25 mouse cellular contexts compared by ENCODE assay signal in the genomic region with DNA sequence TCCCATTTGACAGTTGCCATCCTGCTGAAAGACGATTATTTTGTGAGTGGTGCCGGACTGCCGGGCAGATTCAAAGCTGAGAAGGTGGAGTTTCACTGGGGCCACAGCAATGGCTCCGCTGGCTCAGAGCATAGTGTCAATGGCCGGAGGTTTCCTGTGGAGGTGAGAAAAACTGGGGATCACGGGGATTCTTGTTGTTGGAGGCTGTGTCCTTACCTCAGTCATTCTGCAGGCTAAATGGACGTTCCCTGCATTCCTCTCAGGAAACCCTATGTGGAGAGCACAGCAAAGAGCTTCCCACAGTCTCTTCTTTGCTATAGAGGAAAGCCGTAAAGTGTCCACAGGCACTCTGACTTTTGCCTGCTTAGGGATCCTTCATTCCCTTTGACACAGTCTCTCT.
"Had no signal": no experiment of that assay in that cellular context is flagged by ENCODE, and none has a peak within 500 bp of the region (broad histone marks: within the 10 kb centered on the region; RNA-seq: fewer than 3 reads in every experiment).

No protein-coding gene starts in this region.

- ATAC-seq: hindbrain, postnatal 0 days; intestine, embryonic 16.5 days had no signal

- H3K36me3 ChIP-seq: heart, embryonic 10.5 days; heart, embryonic 12.5 days; hindbrain, embryonic 13.5 days; hindbrain, embryonic 15.5 days; limb, embryonic 10.5 days; limb, embryonic 12.5 days; liver, embryonic 13.5 days; liver, embryonic 15.5 days had no signal

- H3K9ac ChIP-seq: heart, embryonic 12.5 days; hindbrain, embryonic 13.5 days; hindbrain, embryonic 15.5 days; kidney, embryonic 15.5 days; limb, embryonic 12.5 days; liver, embryonic 13.5 days; liver, embryonic 15.5 days had no signal

- H3K4me2 ChIP-seq: heart, embryonic 12.5 days; hindbrain, embryonic 13.5 days; hindbrain, embryonic 15.5 days; kidney, embryonic 15.5 days; limb, embryonic 12.5 days; liver, embryonic 11.5 days; liver, embryonic 13.5 days; liver, embryonic 15.5 days had no signal

- H3K27me3 ChIP-seq: heart, embryonic 12.5 days; hindbrain, embryonic 15.5 days; kidney, embryonic 15.5 days; limb, embryonic 12.5 days; liver, embryonic 13.5 days; liver, embryonic 15.5 days had no signal

- H3K4me3 ChIP-seq: heart, embryonic 10.5 days; heart, embryonic 12.5 days; hindbrain, embryonic 13.5 days; hindbrain, embryonic 15.5 days; kidney, embryonic 15.5 days; layer of hippocampus, adult 2 months; left cerebral cortex, adult 2 months; limb, embryonic 10.5 days; limb, embryonic 12.5 days; liver, embryonic 13.5 days; liver, embryonic 15.5 days had no signal

- H3K4me1 ChIP-seq: liver, embryonic 13.5 days; liver, embryonic 15.5 days had no signal

- H3K9me3 ChIP-seq: heart, embryonic 10.5 days; heart, embryonic 12.5 days; hindbrain, embryonic 13.5 days; hindbrain, embryonic 15.5 days; kidney, embryonic 15.5 days; limb, embryonic 10.5 days; limb, embryonic 12.5 days; liver, embryonic 13.5 days; liver, embryonic 15.5 days had no signal

- DNase-seq: gastrocnemius, postnatal 14 days; gastrocnemius, postnatal 36 days; heart, adult 18-20 months; heart, postnatal 10 days; kidney, adult 11 months; kidney, adult 2 months; kidney, adult 9 months; kidney, postnatal 14 days; kidney, postnatal 36 days; liver; liver, embryonic 13.5 days had no signal

- H3K27ac ChIP-seq: heart, embryonic 10.5 days; hindbrain, embryonic 13.5 days; hindbrain, embryonic 15.5 days; hindbrain, postnatal 0 days; kidney, embryonic 15.5 days; kidney, postnatal 0 days; layer of hippocampus, adult 2 months; left cerebral cortex, adult 2 months; limb, embryonic 10.5 days; limb, embryonic 12.5 days; liver, embryonic 13.5 days; liver, embryonic 15.5 days had no signal
